Mouse (Mus musculus) gastrocnemius, postnatal 4 days (tissue): ENCODE measurements around the gene Col5a3. TPM values are rescaled to one million over a fixed set of nuclear protein-coding genes. Genes with fewer than 3 reads are reported as not detected.
"Not testable (repeated sequence)": the region's sequence is repeated elsewhere in the genome, so short reads cannot be mapped to it uniquely, and the experiment has no call there.

Experiments
- DNase-seq, 2 experiments: peaks; one replicate each; pipeline ENCODE4 v3.0.0; 2021 to 2022; ENCODE audit warnings: low spot score in 2 of 2, mixed read lengths in 2 of 2
- long read RNA-seq, 2 experiments: library from polyadenylated mRNA; stranded (forward); transcript quantifications; one replicate each; pipeline ENCODE4 v2.0.0; 2021
- total RNA-seq, 2 experiments: library from RNA; stranded (reverse); gene quantifications; 2 replicates each; pipeline ENCODE4 v1.2.3; 2021

Gene Col5a3
- total RNA-seq = 100 to 1,000 TPM; 156 to 159 TPM
- long read RNA-seq, experiment 1, full-length matches to known transcripts = 41 of 228 reads
- long read RNA-seq, experiment 1, partial matches to known transcripts = 164 of 228 reads
- long read RNA-seq, experiment 1, other reads (novel, unspliced or antisense) = 23 of 228 reads
- long read RNA-seq, experiment 2, full-length matches to known transcripts = 70 of 316 reads
- long read RNA-seq, experiment 2, partial matches to known transcripts = 198 of 316 reads
- long read RNA-seq, experiment 2, other reads (novel, unspliced or antisense) = 48 of 316 reads

- peak; percentile 66 to 90 for DNase-seq
These were observed at the start of gene Col5a3 for GRCm38 (mm10) chr9:20814521-20815272. Gene Col5a3, minus strand, starts transcription at chr9:20815067.

DNA sequence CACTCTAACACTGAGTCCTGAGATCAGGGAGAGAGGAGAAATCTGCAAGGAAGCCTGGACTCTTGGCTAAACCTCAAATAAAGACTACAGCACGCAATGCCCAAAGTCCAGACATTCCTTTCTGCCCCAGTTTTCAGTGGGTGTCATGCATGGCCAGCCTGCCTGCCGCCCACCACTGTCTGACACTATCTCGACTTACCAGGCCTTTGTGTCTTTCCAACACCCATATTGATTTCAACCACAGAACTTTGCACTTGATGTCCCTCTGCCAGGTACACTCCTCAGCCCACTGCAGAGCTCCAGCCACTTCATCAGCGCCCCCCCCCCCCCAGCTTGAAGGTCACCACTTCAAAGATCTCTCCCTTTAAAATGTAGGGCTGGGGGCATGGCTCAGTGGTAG lies 47.4 kb upstream of the Col5a3 start:
- DNase-seq = no peak

- DNase-seq = no peak
These were observed 47.0 kb upstream of the Col5a3 start for GRCm38 (mm10) chr9:20861821-20862220.

DNA sequence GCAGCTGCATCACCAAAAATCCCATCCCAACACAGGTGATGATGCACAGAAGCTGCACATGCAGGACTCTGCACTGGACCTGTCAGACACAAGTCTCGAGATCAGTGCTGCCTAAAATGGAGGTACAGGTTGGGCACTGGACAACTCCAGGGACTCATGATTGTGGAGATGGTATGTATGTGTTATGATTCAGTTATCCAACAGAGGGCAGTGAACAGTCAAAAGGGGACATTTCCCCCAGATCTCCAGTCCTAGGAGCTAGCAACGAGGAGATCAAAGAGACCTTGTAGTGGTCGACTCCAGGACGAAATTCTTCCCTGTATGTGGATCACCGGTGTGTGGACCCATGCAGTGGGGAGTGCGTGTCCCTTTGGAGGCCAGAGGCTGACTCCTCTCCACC lies 45.1 kb upstream of the Col5a3 start:
- no peak for DNase-seq

DNA sequence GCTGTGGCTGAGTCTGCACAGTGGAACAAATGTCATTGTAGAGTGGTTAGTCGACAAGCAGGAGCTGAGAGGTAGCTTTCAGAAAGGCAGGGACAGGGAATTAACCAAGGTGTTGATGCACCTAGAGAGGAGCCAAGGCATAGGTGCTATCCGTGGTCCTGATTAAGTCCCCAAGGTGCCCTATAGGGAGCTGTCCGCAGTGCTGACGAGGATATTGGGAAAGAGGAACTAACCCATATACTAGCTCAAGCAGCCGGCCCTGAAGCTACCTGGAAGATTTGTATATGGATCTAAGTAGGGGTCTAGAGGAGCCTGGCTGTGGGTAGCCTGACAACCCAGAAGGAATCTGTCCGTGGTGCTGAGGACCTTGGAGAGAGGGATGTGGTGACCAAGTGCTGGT lies 42.3 kb upstream of the Col5a3 start:
- no peak for DNase-seq

DNA sequence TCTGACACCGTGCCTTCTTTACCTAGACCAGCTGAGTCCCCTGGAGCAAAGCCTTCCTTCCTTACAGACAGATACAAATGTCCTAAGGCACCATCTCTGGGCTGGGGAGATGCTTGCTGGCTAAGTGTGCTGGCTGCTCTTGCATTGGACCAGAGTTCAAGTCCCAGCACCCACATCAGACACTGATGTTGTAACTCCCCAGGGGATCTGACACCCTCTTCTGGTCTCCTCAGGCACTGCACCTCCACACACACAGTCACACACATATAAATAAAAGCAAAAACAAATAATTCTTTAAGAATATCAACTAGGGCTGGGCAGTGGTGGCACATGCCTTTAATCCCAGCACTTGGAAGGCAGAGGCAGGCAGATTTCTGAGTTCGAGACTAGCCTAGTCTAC lies 35.3 kb upstream of the Col5a3 start:
- DNase-seq = no peak

GRCm38 (mm10) chr9:20842670-20843069 lies 27.8 kb upstream of the Col5a3 start:
- DNase-seq = no peak

DNA sequence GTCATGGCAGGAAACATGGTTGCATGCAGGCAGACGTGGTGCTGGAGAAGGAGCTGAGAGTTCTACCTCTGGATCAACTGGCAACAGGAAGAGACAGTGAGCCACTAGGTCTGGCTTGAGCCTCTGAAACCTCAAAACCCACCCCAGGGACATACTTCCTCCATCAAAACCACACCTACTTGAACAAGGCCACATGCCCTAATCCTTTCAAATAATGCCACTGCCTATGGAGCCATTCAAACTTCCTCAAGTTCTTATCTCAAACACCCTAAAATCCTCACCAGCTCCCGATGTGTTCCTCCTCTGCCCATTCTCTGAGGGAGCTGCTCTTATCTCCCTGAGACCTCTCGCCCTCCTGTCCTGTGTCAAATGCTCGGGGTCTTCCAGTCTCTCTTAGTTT lies 27.3 kb upstream of the Col5a3 start:
- no peak for DNase-seq

DNA sequence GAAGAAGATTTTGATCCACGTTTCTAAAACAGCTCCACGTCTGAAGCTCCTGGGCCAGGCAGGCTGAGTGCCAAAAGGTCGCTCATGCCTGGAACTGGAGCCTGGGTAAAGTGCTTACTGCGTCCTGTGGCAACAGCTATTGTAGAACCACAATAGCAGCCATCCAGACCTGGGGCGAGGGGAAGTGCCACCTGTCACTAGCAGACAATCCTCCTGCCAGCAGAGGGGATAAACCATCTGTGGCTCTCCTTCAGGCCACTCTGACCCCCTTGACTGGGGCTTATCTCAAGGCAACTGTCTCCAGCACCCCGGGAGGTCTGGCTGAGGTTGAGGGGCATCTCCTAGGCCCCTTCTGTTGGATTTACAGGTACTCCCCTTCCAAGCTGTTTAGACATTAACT lies 24.1 kb upstream of the Col5a3 start:
- no peak for DNase-seq

DNA sequence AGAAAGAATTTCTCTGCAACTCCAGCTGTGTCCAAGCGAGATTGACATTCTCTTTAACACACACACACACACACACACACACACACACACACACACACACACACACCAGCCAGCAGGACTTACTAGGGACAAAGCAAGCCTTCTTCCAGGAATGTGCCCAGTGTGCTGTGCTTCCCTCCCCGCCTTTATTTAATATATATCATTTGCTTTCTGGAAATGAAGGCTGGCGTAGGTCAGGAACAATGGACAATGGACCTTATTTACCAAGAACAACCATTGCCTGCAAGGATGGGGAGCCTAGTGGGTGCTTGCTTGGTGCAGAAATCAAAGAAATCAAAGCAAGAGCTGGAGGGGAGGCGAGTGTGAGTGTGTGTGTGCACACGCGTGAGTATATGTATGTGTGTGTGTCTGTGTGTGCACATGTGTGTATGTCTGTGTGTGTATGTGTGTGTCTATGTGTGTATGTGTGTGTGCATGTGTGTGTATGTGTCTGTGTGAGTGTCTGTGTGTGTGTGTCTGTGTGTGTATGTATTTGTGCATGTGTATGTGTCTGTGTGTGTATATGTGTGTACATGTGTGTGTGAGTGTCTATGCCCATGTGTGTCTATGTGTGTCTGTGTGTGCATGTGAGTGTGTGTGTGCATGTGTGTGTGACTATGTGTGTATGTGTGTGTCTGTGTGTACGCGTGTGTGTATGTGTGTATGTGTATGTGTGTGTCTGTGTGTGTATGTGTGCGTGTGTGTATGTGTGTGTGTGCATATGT lies 22.5 kb upstream of the Col5a3 start:
- no peak for DNase-seq

GRCm38 (mm10) chr9:20835431-20835954 lies 20.6 kb upstream of the Col5a3 start:
- DNase-seq = not testable (repeated sequence)

- DNase-seq = no peak
These were observed 20.0 kb upstream of the Col5a3 start for GRCm38 (mm10) chr9:20834881-20835280.

DNA sequence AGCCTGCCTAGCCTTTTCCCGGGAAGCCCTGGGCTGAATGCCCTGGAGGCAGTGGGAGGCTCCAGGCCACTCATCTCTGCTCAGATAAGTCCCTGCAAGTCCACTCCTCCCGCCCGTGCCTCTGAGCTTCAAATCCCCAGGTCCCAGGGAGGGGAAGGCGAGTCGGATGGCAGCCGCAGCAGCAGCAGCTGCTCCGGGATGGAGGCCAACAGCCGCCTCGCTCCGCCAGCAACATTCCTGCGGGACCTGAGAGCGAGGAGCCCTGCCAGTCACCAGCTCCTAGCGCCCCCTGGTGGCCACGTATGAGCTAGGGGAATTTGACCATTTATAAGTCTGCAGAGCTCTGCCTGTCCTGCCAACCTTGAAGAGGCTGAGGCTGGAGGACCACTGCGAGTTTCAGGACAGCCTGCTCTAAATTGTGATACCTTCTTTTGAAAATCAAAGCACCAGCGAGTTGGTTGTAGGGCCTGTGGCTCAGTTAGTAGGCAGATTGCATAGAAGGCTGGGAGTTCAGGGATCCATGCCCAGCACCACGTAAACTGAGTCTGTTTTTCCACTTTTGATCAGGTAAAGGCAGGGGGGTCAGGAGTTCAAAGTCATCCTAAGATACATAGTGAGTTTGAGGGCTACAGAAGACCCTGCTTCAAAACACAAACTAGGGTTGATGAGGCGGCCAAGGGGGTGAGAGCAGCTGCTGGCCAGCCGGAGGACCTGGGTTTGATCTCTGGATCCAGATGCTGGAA lies 16.2 kb upstream of the Col5a3 start:
- DNase-seq = peak; percentile 99

- no peak for DNase-seq
These were observed 13.3 kb upstream of the Col5a3 start for GRCm38 (mm10) chr9:20828127-20828526.

DNA sequence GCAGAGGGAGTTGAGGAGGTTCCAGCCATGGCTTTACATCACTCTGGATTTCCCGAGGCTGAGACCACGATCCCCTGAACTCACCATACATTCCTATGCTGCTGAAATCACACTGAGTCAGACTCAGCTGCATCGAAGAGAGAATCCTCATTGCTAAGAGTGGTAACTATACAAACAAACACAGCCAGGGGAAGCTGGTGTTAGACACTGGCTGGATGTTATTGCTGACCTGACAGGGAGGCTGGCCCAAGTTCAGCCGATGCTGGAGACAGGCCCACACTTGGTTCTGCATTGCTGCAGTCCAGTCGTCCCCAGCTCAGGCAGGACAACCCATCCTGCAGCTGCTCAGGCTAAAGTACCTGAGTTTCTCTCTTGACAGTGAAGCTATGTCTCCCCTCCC lies 10.9 kb upstream of the Col5a3 start:
- peak in 1 of 2 experiments; percentile 44 for DNase-seq

GRCm38 (mm10) chr9:20822821-20823220 lies 8.0 kb upstream of the Col5a3 start:
- DNase-seq = no peak

GRCm38 (mm10) chr9:20820001-20820400 lies 5.1 kb upstream of the Col5a3 start:
- DNase-seq = no peak

DNA sequence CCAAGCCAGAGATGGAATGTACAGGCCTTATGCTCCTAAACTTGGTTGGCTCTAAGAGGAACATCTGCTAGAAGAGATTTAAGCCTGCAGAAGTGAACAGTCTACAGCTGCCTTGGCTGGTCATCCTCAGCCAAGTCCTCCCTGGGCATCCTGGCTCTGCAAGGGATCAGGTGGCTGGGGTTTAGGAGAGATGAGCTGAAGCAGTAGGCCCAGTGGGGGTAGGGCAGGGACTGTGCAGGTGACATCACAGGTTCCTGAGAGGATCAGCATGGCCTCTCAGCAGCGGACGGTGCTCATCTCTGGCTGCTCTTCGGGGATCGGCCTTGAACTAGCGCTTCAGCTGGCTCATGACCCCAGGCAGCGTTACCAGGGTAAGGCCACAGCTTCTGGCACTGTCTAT lies 3.4 kb upstream of the Col5a3 start, which contains the start of gene Rdh8:
Gene Rdh8 (plus strand): TSS at position 268 of the 400 bp plus-strand sequence.
- DNase-seq = no peak

GRCm38 (mm10) chr9:20812537-20813271 lies 2.2 kb downstream of the Col5a3 start:
- DNase-seq = peak in 1 of 2 experiments; percentile 56

DNA sequence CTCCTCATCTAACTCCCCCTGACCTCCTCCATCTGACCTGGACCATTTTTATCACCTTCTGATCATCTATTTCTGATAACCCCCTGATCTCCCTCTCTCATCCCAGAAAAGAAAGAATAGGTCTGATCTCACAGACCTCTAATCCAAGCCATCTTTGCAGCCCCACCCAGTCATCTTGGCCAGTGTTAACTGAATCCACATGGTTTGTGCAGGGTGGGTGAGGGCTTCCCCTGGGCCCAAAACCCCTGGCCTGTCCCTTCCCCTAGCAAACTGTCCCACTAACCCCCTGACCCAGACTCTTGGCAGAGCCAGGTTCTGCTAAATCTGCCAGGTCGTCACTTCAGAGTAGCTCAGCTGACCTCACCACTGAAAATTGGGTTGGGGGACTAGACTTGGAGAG lies 4.1 kb downstream of the Col5a3 start:
- no peak for DNase-seq
